8 mouse cellular contexts compared by ENCODE assay signal in genomic region chr8:124677486-124677885, GRCm38 (mm10). TPM values are rescaled to one million over a fixed set of nuclear protein-coding genes. Genes with fewer than 3 reads are reported as not detected.
A peak's percentile ranks its signal among the peaks of the same experiment; 100 is the strongest.
DNase-seq lines count a peak whose midpoint lies in the region; ATAC-seq lines count a peak whose summit lies in the region.

No protein-coding gene starts in this region.

- H3K27me3 ChIP-seq in liver, embryonic 12.5 days (replicated peaks): no peaks in the 10 kb centered on the region
- H3K27me3 ChIP-seq in intestine, embryonic 15.5 days (replicated peaks): no peaks in the 10 kb centered on the region
- no peaks in the 10 kb centered on the region for H3K27me3 ChIP-seq in midbrain, embryonic 11.5 days (ENCODE audit: control insufficient read depth, insufficient read depth, low read length)

- no peak overlapping the region for H3K9ac ChIP-seq in liver, embryonic 12.5 days
- no peak overlapping the region for H3K9ac ChIP-seq in intestine, embryonic 15.5 days
- no peak overlapping the region for H3K9ac ChIP-seq in midbrain, embryonic 11.5 days (ENCODE audit: low read length)

- no peaks in the 10 kb centered on the region for H3K4me1 ChIP-seq in liver, embryonic 12.5 days
- H3K4me1 ChIP-seq in intestine, embryonic 15.5 days (replicated peaks): 0 out of 2 replicates have a peak, but pooled peaks cover 3% of the 10 kb centered on the region
- H3K4me1 ChIP-seq in midbrain, embryonic 11.5 days (ENCODE audit: control insufficient read depth, insufficient read depth, low read length): peaks cover 2% of the 10 kb centered on the region; the same call in 1 of the 2 replicates

- H3K9me3 ChIP-seq in liver, embryonic 12.5 days (replicated peaks): no peaks in the 10 kb centered on the region
- no peaks in the 10 kb centered on the region for H3K9me3 ChIP-seq in intestine, embryonic 15.5 days
- H3K9me3 ChIP-seq in midbrain, embryonic 11.5 days (ENCODE audit: control insufficient read depth, low read length): no peaks in the 10 kb centered on the region

- peak; percentile 64 for DNase-seq in liver
- DNase-seq in embryo, embryonic 11 days: peak; percentile 88
- peak; percentile 83 for DNase-seq in gastrocnemius, postnatal 14 days
- peak; percentile 91 to 93 for DNase-seq in left cerebral cortex, postnatal 10 days (ENCODE audit: extremely low spot score in 1 of 2, low spot score in 2 of 2)
- DNase-seq in midbrain, embryonic 11.5 days (ENCODE audit: low spot score, missing footprints): peak; percentile 93
- DNase-seq in skeletal muscle tissue, adult 2 months (ENCODE audit: low read depth, low spot score): peak; percentile 65

- no peak overlapping the region for H3K4me3 ChIP-seq in liver, embryonic 12.5 days
- H3K4me3 ChIP-seq in intestine, embryonic 15.5 days (replicated peaks): no peak overlapping the region
- H3K4me3 ChIP-seq in midbrain, embryonic 11.5 days (ENCODE audit: low read depth, low read length): no peak overlapping the region

- ATAC-seq in liver, embryonic 12.5 days: no peak
- ATAC-seq in intestine, embryonic 15.5 days: peak; percentile 82
- ATAC-seq in midbrain, embryonic 11.5 days (ENCODE audit: low FRiP score): 0 out of 2 replicates have a peak, but pooled peaks have one; percentile 30

- no peak overlapping the region for H3K27ac ChIP-seq in liver, embryonic 12.5 days
- no peak overlapping the region for H3K27ac ChIP-seq in intestine, embryonic 15.5 days
- H3K27ac ChIP-seq in midbrain, embryonic 11.5 days (ENCODE audit: low read depth, low read length): no peak overlapping the region

- no peak overlapping the region for H3K4me2 ChIP-seq in liver, embryonic 12.5 days
- H3K4me2 ChIP-seq in intestine, embryonic 15.5 days (replicated peaks): no peak overlapping the region
- no peak overlapping the region for H3K4me2 ChIP-seq in midbrain, embryonic 11.5 days

- intact Hi-C loops in gastrocnemius, postnatal 14 days (cut with DNase I; ENCODE audit: low total_unique reads): no loop called here
- intact Hi-C loops in left cerebral cortex, postnatal 10 days (cut with DNase I): loop anchor here (1.0 to 10.0 kb wide), 2 partner anchors 60 to 133 kb away; no protein-coding TSS in a partner anchor

- WGBS in liver, embryonic 12.5 days (ENCODE audit: insufficient replicate concordance): 62% methylated on average over 12 of the region's 12 CpGs
- 45% methylated on average over 12 of the region's 12 CpGs for WGBS in intestine, embryonic 15.5 days
- 56% methylated on average over 12 of the region's 12 CpGs for WGBS in midbrain, embryonic 11.5 days

- peaks cover 90% of the 10 kb centered on the region for H3K36me3 ChIP-seq in liver, embryonic 12.5 days
- peaks cover 20% of the 10 kb centered on the region for H3K36me3 ChIP-seq in intestine, embryonic 15.5 days
- peaks cover 14% of the 10 kb centered on the region for H3K36me3 ChIP-seq in midbrain, embryonic 11.5 days (ENCODE audit: control insufficient read depth, insufficient read depth, low read length)

RNA-seq across cellular contexts. Expression of gene 2310022B05Rik, which starts 14.3 kb away (rescaled TPM):
- polyA plus RNA-seq in liver, embryonic 12.5 days (2016; fragmentation: Nextera tagmentation; extraction: Ambion mirVana): 9.4 and 10.2 TPM in 2 replicates
- 10 to 100 TPM; 21.4 to 25.8 TPM for total RNA-seq in gastrocnemius, postnatal 14 days (2021)
- 24.4 TPM in 2 replicates for polyA plus RNA-seq in intestine, embryonic 15.5 days (2015; fragmentation: Nextera tagmentation; extraction: Ambion mirVana)
- total RNA-seq in left cerebral cortex, postnatal 10 days (2021): 10 to 100 TPM; 55.2 to 64.5 TPM
- polyA plus RNA-seq in midbrain, embryonic 11.5 days (2014; fragmentation: Nextera tagmentation; extraction: Ambion mirVana): 17.4 and 21.2 TPM in 2 replicates

RNA-seq across cellular contexts. Expression of gene Ttc13, which starts 44.3 kb away (rescaled TPM):
- 32.4 and 35.4 TPM in 2 replicates for polyA plus RNA-seq in liver, embryonic 12.5 days (2016; fragmentation: Nextera tagmentation; extraction: Ambion mirVana)
- 10 to 100 TPM; 16.9 to 22.3 TPM for total RNA-seq in gastrocnemius, postnatal 14 days (2021)
- polyA plus RNA-seq in intestine, embryonic 15.5 days (2015; fragmentation: Nextera tagmentation; extraction: Ambion mirVana): 42.7 and 42.8 TPM in 2 replicates
- total RNA-seq in left cerebral cortex, postnatal 10 days (2021): 10 to 100 TPM; 57.8 to 58.7 TPM
- polyA plus RNA-seq in midbrain, embryonic 11.5 days (2014; fragmentation: Nextera tagmentation; extraction: Ambion mirVana): 61.5 and 62.7 TPM in 2 replicates

RNA-seq across cellular contexts. Expression of gene Arv1, which starts 44.5 kb away (rescaled TPM):
- 13.3 TPM in 2 replicates for polyA plus RNA-seq in liver, embryonic 12.5 days (2016; fragmentation: Nextera tagmentation; extraction: Ambion mirVana)
- total RNA-seq in gastrocnemius, postnatal 14 days (2021): 1 to 10 TPM; 2.8 to 3.3 TPM
- 19.7 and 20.9 TPM in 2 replicates for polyA plus RNA-seq in intestine, embryonic 15.5 days (2015; fragmentation: Nextera tagmentation; extraction: Ambion mirVana)
- total RNA-seq in left cerebral cortex, postnatal 10 days (2021): 10 to 100 TPM; 14.7 to 18.8 TPM
- 31.1 and 33.0 TPM in 2 replicates for polyA plus RNA-seq in midbrain, embryonic 11.5 days (2014; fragmentation: Nextera tagmentation; extraction: Ambion mirVana)
